Mouse (Mus musculus): ENCODE results near the gene Ndufs7. TPM values are rescaled to one million over a fixed set of nuclear protein-coding genes. Genes with fewer than 3 reads are reported as not detected.

Gene Ndufs7
- polyA plus RNA-seq, 1 experiment from 2014 or later = 355 TPM

DNA sequence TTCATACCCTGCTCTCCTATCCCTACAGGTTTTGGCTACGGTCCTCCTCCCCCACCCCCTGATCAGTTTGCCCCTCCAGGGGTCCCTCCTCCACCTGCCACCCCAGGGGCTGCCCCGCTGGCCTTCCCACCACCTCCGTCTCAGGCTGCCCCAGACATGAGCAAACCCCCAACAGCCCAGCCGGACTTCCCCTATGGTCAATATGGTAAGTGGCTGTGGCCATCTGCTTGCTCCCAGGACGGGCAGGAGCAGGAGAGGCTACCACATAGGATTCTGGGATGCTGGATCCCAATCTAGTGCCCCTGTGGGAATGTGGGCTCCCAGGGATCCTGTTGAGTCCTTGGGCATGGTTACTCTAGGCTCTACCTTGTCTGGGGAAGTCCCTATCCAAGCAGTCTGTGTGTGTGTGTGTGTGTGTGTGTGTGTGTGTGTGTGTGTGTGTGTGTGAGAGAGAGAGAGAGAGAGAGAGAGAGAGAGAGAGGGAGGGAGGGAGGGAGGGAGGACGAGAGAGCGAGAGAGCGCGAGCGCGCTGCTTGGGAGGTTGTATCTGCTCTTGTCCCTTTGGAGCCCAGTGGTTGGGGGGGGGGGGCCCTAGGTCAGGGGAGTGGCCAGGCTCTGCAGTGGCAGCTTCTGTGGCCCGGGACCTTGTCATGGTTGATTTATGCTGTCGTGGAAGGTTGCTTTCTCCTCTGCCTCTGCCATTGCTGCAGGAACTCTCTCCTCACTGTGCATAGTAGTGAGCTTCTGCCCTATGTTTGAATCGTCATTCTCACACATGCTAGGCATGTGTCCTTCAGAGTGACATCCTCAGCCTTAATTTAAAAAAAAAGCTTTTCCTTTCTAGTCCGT lies 36.5 kb downstream of the Ndufs7 start:
- H3K27me3 ChIP-seq (ENCODE audit: control insufficient read depth, insufficient read depth, low read length) = no peaks in the 10 kb centered on the region
- peaks cover 77% of the 10 kb centered on the region for H3K36me3 ChIP-seq (ENCODE audit: control insufficient read depth, insufficient read depth, low read length)
- H3K9me3 ChIP-seq (ENCODE audit: control insufficient read depth, low read depth, low read length) = no peaks in the 10 kb centered on the region
- no peaks in the 10 kb centered on the region for H3K4me1 ChIP-seq (ENCODE audit: control insufficient read depth, insufficient read depth, low read length)
- H3K27ac ChIP-seq (ENCODE audit: low read length) = no peak overlapping the region
- H3K4me2 ChIP-seq (replicated peaks; ENCODE audit: low read depth, low read length) = no peak overlapping the region
- ATAC-seq (ENCODE audit: insufficient number of reproducible peaks, insufficient read depth, low FRiP score, low read depth) = no peak
- H3K9ac ChIP-seq (replicated peaks; ENCODE audit: low read depth, low read length) = no peak overlapping the region
- WGBS = 80% methylated on average over 15 of the region's 15 CpGs
- H3K4me3 ChIP-seq (ENCODE audit: low read depth, low read length) = no peak overlapping the region

DNA sequence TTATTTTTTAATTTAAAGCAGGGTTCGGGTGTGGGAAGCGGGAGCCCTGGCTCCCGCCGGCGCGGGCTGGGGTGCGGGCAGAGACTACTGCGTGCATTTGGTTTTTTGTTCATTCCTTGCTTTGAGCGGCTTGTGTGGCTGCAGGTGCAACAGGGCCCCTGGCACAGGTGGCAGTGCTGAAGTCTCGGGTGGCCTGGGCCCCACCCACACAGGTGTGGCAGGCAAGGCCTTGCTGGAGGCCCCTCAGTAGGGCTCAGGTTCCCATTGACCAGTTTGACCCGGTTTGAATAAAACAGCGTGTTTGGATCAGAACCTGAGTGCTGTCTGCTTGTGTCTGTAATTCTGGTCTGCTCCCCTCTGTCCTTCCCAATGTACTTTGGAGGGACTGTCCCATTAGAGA lies 39.2 kb downstream of the Ndufs7 start:
- 85% methylated on average over 12 of the region's 12 CpGs for WGBS
- peaks cover 53% of the 10 kb centered on the region for H3K36me3 ChIP-seq (ENCODE audit: control insufficient read depth, insufficient read depth, low read length)
- H3K9ac ChIP-seq (replicated peaks; ENCODE audit: low read depth, low read length) = no peak overlapping the region
- H3K27me3 ChIP-seq (ENCODE audit: control insufficient read depth, insufficient read depth, low read length) = no peaks in the 10 kb centered on the region
- H3K4me1 ChIP-seq (ENCODE audit: control insufficient read depth, insufficient read depth, low read length) = no peaks in the 10 kb centered on the region
- H3K27ac ChIP-seq (ENCODE audit: low read length) = no peak overlapping the region
- no peak for ATAC-seq (ENCODE audit: insufficient number of reproducible peaks, insufficient read depth, low FRiP score, low read depth)
- no peak overlapping the region for H3K4me3 ChIP-seq (ENCODE audit: low read depth, low read length)
- H3K9me3 ChIP-seq (ENCODE audit: control insufficient read depth, low read depth, low read length) = no peaks in the 10 kb centered on the region
- no peak overlapping the region for H3K4me2 ChIP-seq (replicated peaks; ENCODE audit: low read depth, low read length)

DNA sequence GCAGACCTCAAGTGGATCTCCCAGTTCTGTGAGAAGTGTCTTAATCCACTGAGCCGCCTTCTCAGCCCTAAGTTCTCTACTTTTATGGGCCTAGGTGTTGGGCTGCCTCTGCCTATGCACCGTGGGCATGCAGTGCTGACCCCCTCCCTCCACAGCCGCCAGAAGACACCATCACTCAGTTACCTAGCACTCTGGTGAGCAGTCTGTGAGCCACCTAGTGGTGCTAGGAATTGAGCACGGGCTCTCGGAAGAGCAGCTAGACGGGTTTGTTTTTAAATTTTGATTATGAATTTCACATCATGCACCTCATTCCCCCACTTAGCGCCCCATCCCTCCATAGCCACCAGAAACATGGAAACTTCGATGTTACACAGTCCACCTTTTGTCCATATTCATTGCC lies 39.7 kb downstream of the Ndufs7 start:
- Histone ChIP-seq H3K9ac (replicated peaks; ENCODE audit: low read depth, low read length) (no peak overlapping the region), H3K27ac (ENCODE audit: low read length) (no peak overlapping the region), H3K36me3 (ENCODE audit: control insufficient read depth, insufficient read depth, low read length) (peaks cover 47% of the 10 kb centered on the region), H3K9me3 (ENCODE audit: control insufficient read depth, low read depth, low read length) (no peaks in the 10 kb centered on the region), H3K4me1 (ENCODE audit: control insufficient read depth, insufficient read depth, low read length) (0 out of 2 replicates have a peak, but pooled peaks cover 2% of the 10 kb centered on the region), H3K4me2 (replicated peaks; ENCODE audit: low read depth, low read length) (no peak overlapping the region), H3K4me3 (ENCODE audit: low read depth, low read length) (no peak overlapping the region), H3K27me3 (ENCODE audit: control insufficient read depth, insufficient read depth, low read length) (no peaks in the 10 kb centered on the region)
- 67% methylated on average over 8 of the region's 8 CpGs for WGBS
- no peak for ATAC-seq (ENCODE audit: insufficient number of reproducible peaks, insufficient read depth, low FRiP score, low read depth)

DNA sequence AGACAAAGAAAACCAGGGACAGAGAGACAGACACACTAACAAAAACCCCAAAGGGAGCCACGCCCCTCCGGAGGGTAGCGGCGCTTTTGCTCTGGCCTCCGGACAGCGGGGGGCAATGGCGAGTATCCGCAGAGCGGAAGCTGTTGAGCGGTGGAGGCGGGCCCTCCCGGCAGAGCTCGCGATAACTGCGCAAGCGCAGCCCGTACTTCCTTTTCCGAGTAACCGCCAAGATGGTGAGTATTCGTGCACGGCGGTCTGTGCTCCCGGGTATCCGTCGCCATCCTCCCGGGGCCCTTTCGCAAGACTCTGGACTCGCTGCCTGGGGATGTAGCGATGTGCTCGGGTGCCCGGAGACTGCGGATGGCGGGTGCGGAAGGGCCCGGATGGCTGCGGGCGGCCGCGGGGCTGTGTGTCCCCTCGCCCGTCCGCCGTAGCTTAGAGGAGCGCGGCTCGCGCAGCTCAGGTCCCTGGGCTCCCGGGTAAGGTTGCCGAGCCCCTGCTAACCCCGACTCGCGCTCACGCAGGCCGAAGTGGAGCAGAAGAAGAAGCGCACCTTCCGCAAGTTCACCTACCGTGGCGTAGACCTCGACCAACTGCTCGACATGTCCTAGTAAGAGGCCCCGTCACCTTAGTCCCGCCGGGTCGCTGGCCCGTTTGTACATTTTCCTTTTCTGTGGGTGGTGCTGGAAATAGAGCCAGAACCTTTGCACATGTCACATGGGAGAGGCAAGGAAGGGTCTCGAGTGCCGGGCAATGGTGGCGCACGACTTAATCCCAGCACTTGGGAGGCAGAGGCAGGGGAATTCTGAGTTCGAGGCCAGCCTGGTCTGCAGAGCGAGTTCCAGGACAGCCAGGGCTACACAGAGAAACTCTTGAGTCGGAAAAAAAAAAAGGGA lies 43.6 kb downstream of the Ndufs7 start, which contains the start of gene Rps15:
Rps15 (plus strand) TSS at position 203 of the 896 bp plus-strand sequence.
- Histone ChIP-seq H3K9me3 (ENCODE audit: control insufficient read depth, low read depth, low read length) (no peaks in the 10 kb centered on the region), H3K4me2 (replicated peaks; ENCODE audit: low read depth, low read length) (peak within 1 kb of the TSS; percentile 96), H3K27ac (ENCODE audit: low read length) (peak within 1 kb of the TSS; percentile 93), H3K9ac (replicated peaks; ENCODE audit: low read depth, low read length) (peak within 1 kb of the TSS; percentile 98), H3K36me3 (ENCODE audit: control insufficient read depth, insufficient read depth, low read length) (peaks cover 28% of the 10 kb centered on the region), H3K4me3 (ENCODE audit: low read depth, low read length) (peak within 1 kb of the TSS; percentile 95), H3K27me3 (ENCODE audit: control insufficient read depth, insufficient read depth, low read length) (no peaks in the 10 kb centered on the region), H3K4me1 (ENCODE audit: control insufficient read depth, insufficient read depth, low read length) (peaks cover 13% of the 10 kb centered on the region; the same call in 1 of the 2 replicates)
- ATAC-seq (ENCODE audit: insufficient number of reproducible peaks, insufficient read depth, low FRiP score, low read depth) = peak; percentile 89
- under 1% methylated on average over 72 of the region's 72 CpGs for WGBS

DNA sequence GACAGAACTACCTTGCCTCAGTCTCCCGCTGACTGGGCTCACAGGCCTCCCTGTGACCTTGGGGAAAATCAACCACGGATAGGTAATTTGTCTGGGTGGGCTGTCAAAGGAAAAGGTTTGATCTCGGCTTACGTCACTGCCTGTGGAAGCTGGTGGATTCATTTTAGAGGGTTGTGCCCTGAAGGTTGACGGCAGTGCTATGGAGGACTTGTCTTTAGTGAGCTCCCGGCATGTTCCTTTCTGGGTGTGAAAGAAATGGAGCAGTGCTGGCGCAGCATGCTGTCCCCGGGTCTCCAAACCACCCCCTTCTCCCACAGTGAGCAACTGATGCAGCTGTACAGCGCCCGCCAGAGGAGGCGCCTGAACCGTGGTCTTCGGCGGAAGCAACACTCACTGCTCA lies 44.4 kb downstream of the Ndufs7 start:
- H3K4me3 ChIP-seq (ENCODE audit: low read depth, low read length) = peak overlapping the region; percentile 95
- no peak for ATAC-seq (ENCODE audit: insufficient number of reproducible peaks, insufficient read depth, low FRiP score, low read depth)
- WGBS = 22% methylated on average over 14 of the region's 14 CpGs

DNA sequence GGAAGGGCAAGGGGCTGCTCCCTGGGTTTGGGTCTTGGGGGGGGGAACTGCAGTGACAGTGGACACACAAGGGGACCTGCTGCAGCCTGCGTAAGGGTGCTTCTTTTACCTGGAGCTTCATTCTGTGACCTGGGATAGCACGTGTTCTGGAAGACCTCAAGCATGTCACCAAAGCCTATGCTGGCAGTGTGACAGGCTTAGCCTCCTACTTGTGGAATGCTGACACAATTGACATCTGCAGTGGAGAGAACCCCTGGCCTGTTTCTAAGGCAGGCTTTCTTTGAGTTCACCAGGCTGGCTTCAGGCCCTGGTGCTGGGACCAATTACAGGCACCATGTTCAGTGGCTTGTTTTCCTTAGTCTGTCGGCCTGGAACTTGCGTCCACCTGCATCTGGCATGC lies 45.4 kb downstream of the Ndufs7 start:
- H3K4me2 ChIP-seq (replicated peaks; ENCODE audit: low read depth, low read length) = no peak overlapping the region
- WGBS = 76% methylated on average over 4 of the region's 4 CpGs
- peaks cover 12% of the 10 kb centered on the region for H3K27me3 ChIP-seq (ENCODE audit: control insufficient read depth, insufficient read depth, low read length)
- no peak overlapping the region for H3K27ac ChIP-seq (ENCODE audit: low read length)
- H3K36me3 ChIP-seq (ENCODE audit: control insufficient read depth, insufficient read depth, low read length) = peaks cover 13% of the 10 kb centered on the region
- no peaks in the 10 kb centered on the region for H3K9me3 ChIP-seq (ENCODE audit: control insufficient read depth, low read depth, low read length)
- ATAC-seq (ENCODE audit: insufficient number of reproducible peaks, insufficient read depth, low FRiP score, low read depth) = no peak
- H3K4me3 ChIP-seq (ENCODE audit: low read depth, low read length) = no peak overlapping the region
- peaks cover 13% of the 10 kb centered on the region; the same call in 1 of the 2 replicates for H3K4me1 ChIP-seq (ENCODE audit: control insufficient read depth, insufficient read depth, low read length)
- H3K9ac ChIP-seq (replicated peaks; ENCODE audit: low read depth, low read length) = no peak overlapping the region

More for the DNA sequence above, 44.4 kb downstream of the Ndufs7 start:
- H3K4me2 ChIP-seq (replicated peaks; ENCODE audit: low read depth, low read length) = peak overlapping the region; percentile 96
- H3K4me1 ChIP-seq (ENCODE audit: control insufficient read depth, insufficient read depth, low read length) = peaks cover 13% of the 10 kb centered on the region; the same call in 1 of the 2 replicates
- peak overlapping the region; percentile 98 for H3K9ac ChIP-seq (replicated peaks; ENCODE audit: low read depth, low read length)
- H3K27ac ChIP-seq (ENCODE audit: low read length) = no peak overlapping the region; the same call in 1 of the 2 replicates
- no peaks in the 10 kb centered on the region for H3K9me3 ChIP-seq (ENCODE audit: control insufficient read depth, low read depth, low read length)
- H3K36me3 ChIP-seq (ENCODE audit: control insufficient read depth, insufficient read depth, low read length) = peaks cover 22% of the 10 kb centered on the region
- peaks cover 2% of the 10 kb centered on the region; the same call in 1 of the 2 replicates for H3K27me3 ChIP-seq (ENCODE audit: control insufficient read depth, insufficient read depth, low read length)

DNA sequence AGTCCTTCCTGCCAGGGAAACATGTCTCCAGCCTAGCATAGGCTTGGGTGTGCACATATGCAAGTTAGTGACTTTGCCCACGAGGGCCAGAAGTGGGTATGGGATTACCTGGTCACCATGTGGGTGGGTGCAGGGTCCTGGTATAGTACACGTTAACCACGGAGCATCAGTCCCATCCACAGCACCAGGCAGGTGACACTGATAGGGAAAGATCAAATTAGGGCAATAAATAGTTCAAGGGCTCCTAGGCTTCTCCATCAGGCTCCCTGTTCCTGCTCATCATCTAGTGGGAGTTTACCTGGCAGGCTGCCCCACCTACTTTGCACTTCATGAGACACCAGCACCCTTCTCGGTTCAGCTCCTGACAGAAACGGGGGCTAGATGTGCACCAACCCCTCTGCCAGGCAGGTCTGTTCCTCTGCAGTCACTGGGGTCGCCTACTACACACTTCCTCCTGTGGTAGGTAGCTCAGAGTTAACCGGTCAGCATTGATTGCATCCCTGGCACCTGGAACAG lies 45.9 kb downstream of the Ndufs7 start:
- no peaks in the 10 kb centered on the region for H3K9me3 ChIP-seq (ENCODE audit: control insufficient read depth, low read depth, low read length)
- WGBS = 47% methylated on average over 7 of the region's 7 CpGs
- ATAC-seq (ENCODE audit: insufficient number of reproducible peaks, insufficient read depth, low FRiP score, low read depth) = no peak
- peaks cover 13% of the 10 kb centered on the region for H3K36me3 ChIP-seq (ENCODE audit: control insufficient read depth, insufficient read depth, low read length)
- no peak overlapping the region for H3K9ac ChIP-seq (replicated peaks; ENCODE audit: low read depth, low read length)
- no peak overlapping the region for H3K4me3 ChIP-seq (ENCODE audit: low read depth, low read length)
- no peak overlapping the region for H3K27ac ChIP-seq (ENCODE audit: low read length)
- peaks cover 17% of the 10 kb centered on the region for H3K27me3 ChIP-seq (ENCODE audit: control insufficient read depth, insufficient read depth, low read length)
- no peak overlapping the region for H3K4me2 ChIP-seq (replicated peaks; ENCODE audit: low read depth, low read length)
- peaks cover 13% of the 10 kb centered on the region; the same call in 1 of the 2 replicates for H3K4me1 ChIP-seq (ENCODE audit: control insufficient read depth, insufficient read depth, low read length)
